Mouse (Mus musculus) liver, adult 10 weeks (tissue): Measurements from ENCODE around the gene Mup5. TPM values are rescaled to one million over a fixed set of nuclear protein-coding genes. Genes with fewer than 3 reads are reported as not detected.

Source experiments
- polyA plus RNA-seq: library from polyadenylated mRNA; stranded (reverse); fragments of 350-450 nt; fragmentation: Illumina TruSeq; extraction: RNeasy Lipid Tissue Mini Kit (QIAGEN cat#74804); gene quantifications from one replicate; pipeline ENCODE4 v1.2.3, GENCODE M21; 2014; ENCODE audit warnings: low read depth, low replicate concordance

Gene Mup5
- polyA plus RNA-seq = not detected

DNA sequence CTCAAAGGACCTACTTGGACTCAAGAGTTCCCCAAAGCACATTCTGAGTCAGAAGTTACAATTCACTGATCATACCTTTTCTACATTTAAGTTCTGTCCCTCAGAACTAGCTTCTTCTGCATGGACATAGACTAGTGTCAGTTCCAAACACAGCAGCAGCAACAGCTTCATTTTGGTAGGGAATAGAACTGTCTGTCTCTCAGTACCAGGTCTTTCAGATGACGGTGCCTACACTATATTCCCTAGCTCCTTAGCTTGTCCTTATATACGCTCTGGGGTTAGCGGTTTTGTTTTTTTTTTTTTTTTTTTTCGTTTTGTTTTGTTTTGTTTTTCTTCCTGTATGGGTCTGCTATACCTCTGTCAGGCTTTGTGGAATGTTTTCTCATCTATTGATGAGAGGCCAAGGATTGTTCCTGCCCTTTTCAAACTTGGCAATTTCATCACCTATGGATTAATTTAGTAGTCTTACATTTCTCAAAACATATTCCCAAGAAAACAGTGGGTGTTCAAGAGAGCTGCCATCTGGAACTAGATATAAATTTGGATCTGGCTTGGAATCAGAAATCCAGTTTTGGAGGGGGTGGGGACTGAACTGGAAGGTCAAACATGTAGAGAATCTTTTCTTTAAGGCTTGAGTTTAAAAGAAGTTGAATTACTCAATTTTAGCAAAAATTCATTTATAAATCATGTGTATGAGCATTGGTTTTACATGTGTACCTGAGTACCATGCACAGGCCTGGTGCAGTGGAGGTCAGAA, at the start of gene Mup5:
Gene Mup5 (minus strand): TSS at position 282 of the 757 bp plus-strand sequence.

DNA sequence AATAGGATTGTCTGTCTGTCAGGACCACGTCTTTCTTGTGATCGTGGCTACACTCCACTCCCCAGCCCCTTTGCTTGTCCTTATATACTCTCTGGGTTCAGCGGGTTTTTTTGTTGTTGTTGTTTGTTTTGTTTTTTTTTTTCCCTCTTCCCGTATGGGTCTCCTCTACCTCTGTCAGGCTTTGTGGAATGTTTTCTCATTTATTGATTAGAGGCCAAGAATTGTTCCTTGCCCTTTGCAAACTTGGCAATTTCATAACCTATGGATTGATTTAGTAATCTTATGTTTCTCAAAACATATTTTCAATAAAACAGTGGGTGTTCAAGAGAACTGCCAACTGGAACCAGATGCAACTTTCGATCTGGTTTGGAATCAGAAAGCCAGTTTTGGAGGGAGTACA, 52.9 kb downstream of the Mup5 start, which contains the start of gene Mup19:
Gene Mup19 (minus strand): TSS at position 101 of the 400 bp plus-strand sequence.

Other genes starting within 250 kb of the Mup5 start
- gene Mup17, start 239.4 kb downstream of the Mup5 start, polyA plus RNA-seq = 777 TPM
- 288 TPM for gene Mup18, start 161.1 kb downstream of the Mup5 start, polyA plus RNA-seq
- 6,264 TPM for gene Mup19, start 53.0 kb downstream of the Mup5 start, polyA plus RNA-seq
- gene Mup20, start 218.9 kb upstream of the Mup5 start, polyA plus RNA-seq = 1,074 TPM